Mouse (Mus musculus) spleen, adult 2 months (tissue): ENCODE measurements around the gene Unkl.

Source experiments
- CTCF ChIP-seq: fragments of 200-500 bp; IDR thresholded peaks from 2 replicates; pipeline ENCODE4 v1.5.1; 2011; ENCODE audit warnings: mild to moderate bottlenecking, inconsistent platforms; ENCODE audit not compliant: insufficient read depth, insufficient read length, insufficient replicate concordance; ENCODE audit errors: extremely low read depth
- POLR2A ChIP-seq: fragments of 200-500 bp; IDR thresholded peaks from 2 replicates; pipeline ENCODE4 v1.6.1; 2011; ENCODE audit warnings: low read depth, low read length, inconsistent platforms

GRCm38 (mm10) chr17:25172558-25172957 lies 15.6 kb upstream of the Unkl start:
- no peak for TF ChIP-seq CTCF
- no peak for TF ChIP-seq POLR2A
